Mouse (Mus musculus): Measurements from ENCODE around the gene Lbh. TPM values are rescaled to one million over a fixed set of nuclear protein-coding genes. Genes with fewer than 3 reads are reported as not detected.

Lbh gene
- polyA plus RNA-seq, 1 experiment from 2014 or later, result 8.7 TPM

DNA sequence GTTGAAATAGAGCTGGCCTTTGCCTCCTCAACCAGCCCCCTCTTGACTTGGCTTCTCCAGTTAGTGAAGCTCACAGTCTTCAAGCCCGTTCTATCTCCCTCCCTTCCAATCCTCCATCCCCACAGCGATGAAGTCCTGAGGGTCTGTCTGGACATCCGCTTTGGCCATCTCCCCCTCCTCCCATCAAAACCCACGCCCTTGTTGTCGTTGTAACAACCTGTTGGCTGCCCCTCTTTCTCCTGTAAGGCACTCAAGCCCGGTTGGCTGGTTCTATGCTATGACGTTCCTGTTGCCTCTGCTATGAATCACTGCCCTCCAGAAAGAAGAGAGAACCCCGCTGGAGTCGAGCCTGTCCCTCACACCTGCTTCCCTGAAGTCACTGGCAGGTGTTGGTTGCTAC is 10.9 kb upstream of the Lbh start:
- Histone ChIP-seq H3K9me3 (replicated peaks; ENCODE audit: control insufficient read depth, low read length) (no peaks in the 10 kb centered on the region), H3K36me3 (ENCODE audit: control insufficient read depth, insufficient read depth, low read length) (no peaks in the 10 kb centered on the region), H3K4me2 (ENCODE audit: low read length) (no peak overlapping the region), H3K27me3 (replicated peaks; ENCODE audit: control insufficient read depth, insufficient read depth, low read length) (no peaks in the 10 kb centered on the region), H3K27ac (ENCODE audit: low read depth, low read length) (no peak overlapping the region), H3K4me3 (ENCODE audit: low read depth, low read length) (no peak overlapping the region), H3K9ac (ENCODE audit: low read length) (no peak overlapping the region), H3K4me1 (ENCODE audit: control insufficient read depth, insufficient read depth, low read length) (no peaks in the 10 kb centered on the region)
- 85% methylated on average over 9 of the region's 9 CpGs for WGBS
- ATAC-seq (no peak), DNase-seq (ENCODE audit: low spot score) (no peak)

DNA sequence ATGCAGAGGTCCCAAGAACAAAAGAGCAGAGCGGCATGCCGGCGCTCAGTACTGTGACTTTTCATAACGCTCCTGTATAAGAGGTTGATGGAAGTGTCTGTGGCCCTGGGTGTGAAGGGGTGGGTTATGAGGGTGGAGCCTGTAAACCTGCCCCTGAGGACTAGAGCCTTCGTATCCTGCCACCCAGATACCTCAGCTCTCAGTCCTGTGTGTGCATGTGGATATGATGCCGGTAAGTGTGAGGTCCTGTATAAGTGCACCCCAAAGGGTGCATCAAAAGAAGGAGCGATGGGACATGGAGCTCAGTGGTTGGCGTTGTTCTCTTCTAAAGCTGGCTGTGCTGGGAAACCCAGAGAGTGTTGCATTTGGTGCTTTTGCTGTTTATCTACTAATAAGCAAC is 10.3 kb upstream of the Lbh start:
- H3K36me3 ChIP-seq (ENCODE audit: control insufficient read depth, insufficient read depth, low read length), result no peaks in the 10 kb centered on the region
- no peak for ATAC-seq
- H3K4me1 ChIP-seq (ENCODE audit: control insufficient read depth, insufficient read depth, low read length), result no peaks in the 10 kb centered on the region
- no peak for DNase-seq (ENCODE audit: low spot score)
- no peaks in the 10 kb centered on the region for H3K27me3 ChIP-seq (replicated peaks; ENCODE audit: control insufficient read depth, insufficient read depth, low read length)
- no peaks in the 10 kb centered on the region for H3K9me3 ChIP-seq (replicated peaks; ENCODE audit: control insufficient read depth, low read length)
- 88% methylated on average over 8 of the region's 8 CpGs for WGBS
- no peak overlapping the region for H3K4me2 ChIP-seq (ENCODE audit: low read length)
- no peak overlapping the region for H3K4me3 ChIP-seq (ENCODE audit: low read depth, low read length)
- no peak overlapping the region for H3K27ac ChIP-seq (ENCODE audit: low read depth, low read length)
- no peak overlapping the region for H3K9ac ChIP-seq (ENCODE audit: low read length)

DNA sequence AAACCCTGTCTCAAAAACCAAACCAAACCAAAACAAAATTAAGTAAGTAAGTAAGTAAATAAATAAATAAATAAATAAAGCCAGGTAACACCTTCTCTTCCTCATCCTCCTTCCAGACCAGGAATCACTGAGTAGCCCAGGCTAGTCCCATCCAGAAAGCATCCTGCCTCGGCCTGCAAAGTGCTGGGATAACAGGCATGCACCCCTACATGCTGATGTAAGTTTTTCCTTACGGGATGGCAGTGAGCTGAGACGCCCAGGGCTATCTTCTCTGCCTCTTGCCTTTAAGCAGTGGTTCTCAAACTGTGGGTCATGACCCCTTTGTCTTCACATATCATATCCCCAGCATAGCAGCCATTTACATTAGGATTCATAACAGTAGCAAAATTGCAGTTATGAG is 9.5 kb upstream of the Lbh start:
- DNase-seq (ENCODE audit: low spot score), result no peak
- Histone ChIP-seq H3K27me3 (replicated peaks; ENCODE audit: control insufficient read depth, insufficient read depth, low read length) (no peaks in the 10 kb centered on the region), H3K4me3 (ENCODE audit: low read depth, low read length) (no peak overlapping the region), H3K9ac (ENCODE audit: low read length) (no peak overlapping the region), H3K27ac (ENCODE audit: low read depth, low read length) (no peak overlapping the region), H3K4me2 (ENCODE audit: low read length) (no peak overlapping the region), H3K9me3 (replicated peaks; ENCODE audit: control insufficient read depth, low read length) (no peaks in the 10 kb centered on the region), H3K36me3 (ENCODE audit: control insufficient read depth, insufficient read depth, low read length) (no peaks in the 10 kb centered on the region), H3K4me1 (ENCODE audit: control insufficient read depth, insufficient read depth, low read length) (no peaks in the 10 kb centered on the region)
- no peak for ATAC-seq
- 91% methylated on average over 3 of the region's 3 CpGs for WGBS

DNA sequence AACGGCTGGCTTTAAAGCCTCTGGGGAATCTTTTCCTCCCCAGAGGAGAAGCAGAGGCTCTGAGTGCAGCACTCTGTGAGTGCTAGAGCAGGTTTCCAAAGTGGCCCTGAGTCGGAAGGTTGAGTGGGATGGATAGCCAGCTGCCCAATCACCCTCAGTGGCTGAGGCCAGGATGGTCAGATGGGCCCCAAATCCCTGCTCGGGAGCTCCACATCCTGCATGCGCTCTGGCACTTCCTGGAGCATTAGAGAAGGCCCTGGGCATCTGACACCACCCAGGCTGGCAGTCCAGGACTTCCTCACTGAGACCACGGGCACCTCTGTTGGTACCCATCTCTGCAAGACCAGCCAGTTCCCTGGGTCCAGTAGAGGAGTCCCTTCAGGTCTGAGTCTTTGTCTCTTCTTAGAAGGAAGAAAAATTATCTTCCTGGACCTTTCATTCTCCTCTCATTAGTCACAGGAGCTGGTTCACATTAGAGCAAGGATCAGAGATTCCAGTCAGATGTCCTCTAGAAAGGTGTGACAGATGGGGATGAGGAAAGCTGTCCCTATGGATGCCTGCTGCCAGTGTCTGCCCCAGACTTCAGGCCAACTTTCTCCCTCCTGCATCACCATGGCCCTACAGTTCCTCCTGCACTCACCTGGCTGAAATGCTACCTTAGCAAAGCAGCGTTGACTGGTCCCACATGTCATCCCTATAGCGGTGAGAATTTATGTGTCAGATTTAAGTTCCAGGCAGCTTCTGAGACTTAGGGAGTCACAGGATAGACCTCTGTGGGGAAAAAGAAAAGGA is 8.8 kb upstream of the Lbh start:
- Histone ChIP-seq H3K27me3 (replicated peaks; ENCODE audit: control insufficient read depth, insufficient read depth, low read length) (no peaks in the 10 kb centered on the region), H3K27ac (ENCODE audit: low read depth, low read length) (no peak overlapping the region), H3K9ac (ENCODE audit: low read length) (no peak overlapping the region), H3K4me2 (ENCODE audit: low read length) (no peak overlapping the region), H3K36me3 (ENCODE audit: control insufficient read depth, insufficient read depth, low read length) (no peaks in the 10 kb centered on the region), H3K9me3 (replicated peaks; ENCODE audit: control insufficient read depth, low read length) (no peaks in the 10 kb centered on the region), H3K4me3 (ENCODE audit: low read depth, low read length) (no peak overlapping the region), H3K4me1 (ENCODE audit: control insufficient read depth, insufficient read depth, low read length) (no peaks in the 10 kb centered on the region)
- ATAC-seq, result no peak
- no peak for DNase-seq (ENCODE audit: low spot score)
- WGBS, result 93% methylated on average over 7 of the region's 7 CpGs

DNA sequence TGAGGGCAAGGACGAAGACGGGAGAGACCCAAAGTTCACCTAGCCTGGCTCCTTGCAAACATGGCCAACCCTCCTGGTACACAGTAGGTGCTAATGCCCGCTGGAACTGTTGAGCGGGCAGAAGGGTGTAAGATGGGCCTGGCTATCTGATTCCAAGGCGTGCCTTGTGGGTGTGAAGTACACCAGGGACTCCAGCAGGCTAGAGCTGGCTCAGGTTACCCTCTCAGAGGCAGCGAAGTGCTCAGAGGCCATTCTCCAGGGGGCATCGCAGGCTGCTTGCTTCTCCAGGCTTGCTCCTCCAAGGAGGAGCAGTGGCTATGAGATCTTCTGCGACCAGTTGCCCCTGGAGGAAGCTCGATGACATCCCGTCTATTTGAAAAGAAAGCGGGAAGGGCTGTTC is 6.8 kb upstream of the Lbh start:
- H3K36me3 ChIP-seq (ENCODE audit: control insufficient read depth, insufficient read depth, low read length), result no peaks in the 10 kb centered on the region
- H3K4me3 ChIP-seq (ENCODE audit: low read depth, low read length), result no peak overlapping the region
- ATAC-seq (no peak), DNase-seq (ENCODE audit: low spot score) (no peak)
- no peak overlapping the region for H3K4me2 ChIP-seq (ENCODE audit: low read length)
- WGBS, result 75% methylated on average over 11 of the region's 11 CpGs
- H3K27me3 ChIP-seq (replicated peaks; ENCODE audit: control insufficient read depth, insufficient read depth, low read length), result no peaks in the 10 kb centered on the region
- H3K27ac ChIP-seq (ENCODE audit: low read depth, low read length), result no peak overlapping the region
- H3K9me3 ChIP-seq (replicated peaks; ENCODE audit: control insufficient read depth, low read length), result no peaks in the 10 kb centered on the region
- H3K9ac ChIP-seq (ENCODE audit: low read length), result no peak overlapping the region
- no peaks in the 10 kb centered on the region for H3K4me1 ChIP-seq (ENCODE audit: control insufficient read depth, insufficient read depth, low read length)

DNA sequence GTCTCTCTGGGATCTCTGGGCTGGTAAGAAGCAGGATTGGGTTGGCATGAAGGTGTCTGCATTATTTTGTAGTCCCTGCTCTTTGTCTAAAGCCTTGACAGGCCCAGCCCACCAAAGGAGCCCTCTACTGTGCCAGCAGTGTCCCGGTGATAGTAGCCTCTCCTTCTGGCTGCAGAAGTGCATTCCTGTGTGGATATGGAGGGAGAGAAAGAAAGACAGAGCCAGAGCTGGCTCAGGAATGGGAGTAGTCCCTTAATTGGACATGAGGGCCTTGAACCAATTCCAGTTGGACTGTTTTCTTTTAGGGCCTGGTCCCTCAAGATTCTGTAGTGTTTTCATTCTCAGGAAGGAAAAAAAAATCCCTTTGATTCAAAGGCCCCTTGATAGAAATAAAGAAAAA is 6.4 kb upstream of the Lbh start:
- WGBS, result 45% methylated on average over 1 of the region's 1 CpGs
- no peaks in the 10 kb centered on the region for H3K27me3 ChIP-seq (replicated peaks; ENCODE audit: control insufficient read depth, insufficient read depth, low read length)
- no peak overlapping the region for H3K4me2 ChIP-seq (ENCODE audit: low read length)
- no peak overlapping the region for H3K4me3 ChIP-seq (ENCODE audit: low read depth, low read length)
- ATAC-seq (no peak), DNase-seq (ENCODE audit: low spot score) (no peak)
- H3K9ac ChIP-seq (ENCODE audit: low read length), result no peak overlapping the region
- H3K9me3 ChIP-seq (replicated peaks; ENCODE audit: control insufficient read depth, low read length), result no peaks in the 10 kb centered on the region
- no peak overlapping the region for H3K27ac ChIP-seq (ENCODE audit: low read depth, low read length)
- no peaks in the 10 kb centered on the region for H3K4me1 ChIP-seq (ENCODE audit: control insufficient read depth, insufficient read depth, low read length)
- H3K36me3 ChIP-seq (ENCODE audit: control insufficient read depth, insufficient read depth, low read length), result no peaks in the 10 kb centered on the region

DNA sequence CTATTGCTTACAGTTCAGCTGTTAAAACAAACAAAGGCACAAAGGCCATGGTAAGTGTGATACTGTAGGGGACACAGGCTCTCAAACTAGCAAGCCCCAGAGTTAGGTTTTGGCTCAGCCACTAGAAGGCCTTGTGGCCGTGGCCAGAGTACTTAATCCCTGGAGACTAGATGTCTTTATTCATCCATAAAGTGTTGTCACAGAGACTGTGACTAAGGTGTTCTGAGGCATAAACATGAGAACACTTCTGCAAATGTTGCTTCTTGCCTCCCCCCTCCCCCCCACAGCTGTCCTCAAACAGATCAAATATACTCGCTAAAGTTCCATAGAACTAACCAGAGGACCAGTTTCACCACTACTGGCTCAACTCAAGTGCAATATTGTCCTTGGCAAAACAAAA is 4.0 kb upstream of the Lbh start:
- no peak for DNase-seq (ENCODE audit: low spot score)
- Histone ChIP-seq H3K27ac (ENCODE audit: low read depth, low read length) (no peak overlapping the region), H3K4me1 (ENCODE audit: control insufficient read depth, insufficient read depth, low read length) (no peaks in the 10 kb centered on the region), H3K27me3 (replicated peaks; ENCODE audit: control insufficient read depth, insufficient read depth, low read length) (no peaks in the 10 kb centered on the region), H3K4me3 (ENCODE audit: low read depth, low read length) (no peak overlapping the region), H3K4me2 (ENCODE audit: low read length) (no peak overlapping the region), H3K9ac (ENCODE audit: low read length) (no peak overlapping the region), H3K9me3 (replicated peaks; ENCODE audit: control insufficient read depth, low read length) (no peaks in the 10 kb centered on the region), H3K36me3 (ENCODE audit: control insufficient read depth, insufficient read depth, low read length) (no peaks in the 10 kb centered on the region)
- 79% methylated on average over 2 of the region's 2 CpGs for WGBS
- no peak for ATAC-seq

- H3K27ac ChIP-seq (ENCODE audit: low read depth, low read length), result peak overlapping the region; percentile 88
- ATAC-seq (peak; percentile 60), DNase-seq (ENCODE audit: low spot score) (peak; percentile 78)
- H3K9ac ChIP-seq (ENCODE audit: low read length), result peak overlapping the region; percentile 95
- 1% methylated on average over 37 of the region's 37 CpGs for WGBS
- peaks cover 25% of the 10 kb centered on the region for H3K4me1 ChIP-seq (ENCODE audit: control insufficient read depth, insufficient read depth, low read length)
- peak overlapping the region; percentile 75 for H3K4me2 ChIP-seq (ENCODE audit: low read length)
- peak overlapping the region; percentile 71 for H3K4me3 ChIP-seq (ENCODE audit: low read depth, low read length)
- peaks cover 8% of the 10 kb centered on the region for H3K36me3 ChIP-seq (ENCODE audit: control insufficient read depth, insufficient read depth, low read length)
- no peaks in the 10 kb centered on the region for H3K27me3 ChIP-seq (replicated peaks; ENCODE audit: control insufficient read depth, insufficient read depth, low read length)
- H3K9me3 ChIP-seq (replicated peaks; ENCODE audit: control insufficient read depth, low read length), result no peaks in the 10 kb centered on the region
Measured at GRCm38 (mm10) chr17:72917241-72918030, 669 bp upstream of the Lbh start.
